Mouse (Mus musculus) urinary bladder, postnatal 36 days (tissue): ENCODE results near the gene Apba2.

ENCODE experiments used
- DNase-seq, 2 experiments: peaks; one replicate each; pipeline ENCODE4 v3.0.0; 2022; ENCODE audit warnings: low spot score in 2 of 2, mixed read lengths in 1 of 2

Gene Apba2

GRCm38 (mm10) chr7:64501536-64502270 is at the start of gene Apba2:
Apba2 (plus strand) TSS chr7:64501706.
- no peak for DNase-seq

- no peak for DNase-seq
Measured at GRCm38 (mm10) chr7:64451861-64452382, 49.6 kb upstream of the Apba2 start.

GRCm38 (mm10) chr7:64452471-64453222 is 48.9 kb upstream of the Apba2 start:
- DNase-seq = no peak

- no peak for DNase-seq
Measured at GRCm38 (mm10) chr7:64456176-64456575, 45.3 kb upstream of the Apba2 start.

GRCm38 (mm10) chr7:64456676-64457075 is 44.8 kb upstream of the Apba2 start:
- DNase-seq = no peak

- DNase-seq = no peak
Measured at GRCm38 (mm10) chr7:64457811-64458210, 43.7 kb upstream of the Apba2 start.

GRCm38 (mm10) chr7:64497438-64497837 is 4.1 kb upstream of the Apba2 start:
- DNase-seq = no peak

- no peak for DNase-seq
Measured at GRCm38 (mm10) chr7:64502271-64503180, 1.0 kb downstream of the Apba2 start.

- no peak for DNase-seq
Measured at GRCm38 (mm10) chr7:64503641-64504040, 2.1 kb downstream of the Apba2 start.

- DNase-seq = no peak
Measured at GRCm38 (mm10) chr7:64504691-64505231, 3.3 kb downstream of the Apba2 start.

- no peak for DNase-seq
Measured at GRCm38 (mm10) chr7:64505571-64505970, 4.1 kb downstream of the Apba2 start.

- DNase-seq = no peak
Measured at GRCm38 (mm10) chr7:64508826-64509225, 7.3 kb downstream of the Apba2 start.

GRCm38 (mm10) chr7:64509911-64510310 is 8.4 kb downstream of the Apba2 start:
- DNase-seq = no peak

- no peak for DNase-seq
Measured at GRCm38 (mm10) chr7:64510526-64511210, 9.2 kb downstream of the Apba2 start.

- no peak for DNase-seq
Measured at GRCm38 (mm10) chr7:64513621-64514020, 12.1 kb downstream of the Apba2 start.

GRCm38 (mm10) chr7:64515280-64515679 is 13.8 kb downstream of the Apba2 start:
- no peak for DNase-seq

GRCm38 (mm10) chr7:64515891-64516290 is 14.4 kb downstream of the Apba2 start:
- DNase-seq = no peak

- no peak for DNase-seq
Measured at GRCm38 (mm10) chr7:64519091-64519490, 17.6 kb downstream of the Apba2 start.

- no peak for DNase-seq
Measured at GRCm38 (mm10) chr7:64519521-64519920, 18.0 kb downstream of the Apba2 start.

GRCm38 (mm10) chr7:64521695-64522408 is 20.3 kb downstream of the Apba2 start:
- DNase-seq = no peak
